Mouse (Mus musculus) fibroblast of lung, adult 2 months (primary cell): ENCODE data around the gene Gcnt3.
A peak's percentile ranks its signal among the peaks of the same experiment; 100 is the strongest.
"Not testable (repeated sequence)": the region's sequence is repeated elsewhere in the genome, so short reads cannot be mapped to it uniquely, and the experiment has no call there.

Experiments
- DNase-seq: peaks from one replicate; pipeline ENCODE4 v3.0.0-alpha.2; 2011; ENCODE audit warnings: low read depth

Gene Gcnt3

GRCm38 (mm10) chr9:70042935-70043334, 5.0 kb upstream of the Gcnt3 start:
- no peak for DNase-seq

GRCm38 (mm10) chr9:70042137-70042536, 4.2 kb upstream of the Gcnt3 start:
- no peak for DNase-seq

GRCm38 (mm10) chr9:70040570-70040969, 2.7 kb upstream of the Gcnt3 start:
- no peak for DNase-seq

DNA sequence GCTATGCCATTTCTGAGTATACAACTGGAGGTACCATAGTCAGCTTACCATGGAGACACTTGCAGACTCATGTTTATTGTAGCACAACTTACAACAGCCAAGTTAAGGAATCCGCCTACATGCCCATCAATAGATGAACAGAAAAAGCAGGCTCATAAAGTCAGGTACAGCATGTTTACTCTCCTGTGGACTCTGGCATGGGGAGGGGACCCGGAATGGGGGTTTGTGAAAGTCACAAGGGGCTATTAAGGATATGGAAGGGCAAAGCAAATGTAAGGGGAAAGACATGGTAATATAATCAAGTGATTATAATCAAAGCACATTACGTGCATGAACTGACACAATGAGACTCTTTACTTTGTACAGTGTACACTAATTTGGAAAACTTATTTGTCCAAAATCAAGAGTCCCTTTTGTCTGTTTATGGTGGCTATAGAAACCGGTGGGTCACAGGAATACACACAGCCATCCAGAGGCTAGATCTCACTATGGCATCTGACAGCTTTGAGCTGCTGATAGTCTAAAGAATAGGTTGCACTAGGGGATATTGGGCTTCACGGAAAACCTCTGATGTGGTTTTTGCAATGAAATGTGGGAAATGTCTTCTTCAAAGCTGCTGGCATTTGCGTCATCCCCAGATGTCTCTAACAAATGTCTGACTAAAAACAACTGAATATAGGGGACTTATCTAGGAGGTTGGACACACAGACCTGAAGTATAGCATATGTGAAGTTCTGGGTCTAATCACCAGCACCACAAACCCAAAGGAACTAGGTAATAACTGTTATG, 1.9 kb upstream of the Gcnt3 start:
- no peak for DNase-seq

GRCm38 (mm10) chr9:70036646-70037045, 1.2 kb downstream of the Gcnt3 start:
- no peak for DNase-seq

DNA sequence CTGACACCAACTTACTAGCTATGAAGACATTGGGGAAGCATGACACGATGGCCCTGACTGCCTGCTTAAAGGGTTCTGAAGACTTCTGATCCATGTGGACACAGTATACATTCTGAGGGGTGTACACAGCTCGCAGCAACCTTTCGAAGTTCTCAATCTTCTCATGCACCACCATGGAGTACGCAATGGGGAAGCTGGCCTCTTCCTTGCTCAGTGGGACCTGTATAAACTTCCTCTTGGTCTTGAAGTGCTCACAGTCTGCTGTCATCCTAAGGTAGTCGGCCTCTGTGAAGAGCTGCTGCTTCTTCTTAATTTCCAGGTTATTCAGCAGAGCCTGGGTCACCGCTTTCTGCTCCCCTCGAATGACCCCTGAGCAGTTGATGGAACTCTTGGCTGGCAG, 3.2 kb downstream of the Gcnt3 start:
- DNase-seq = no peak

- DNase-seq = no peak
Measured at GRCm38 (mm10) chr9:70033056-70033455, 4.8 kb downstream of the Gcnt3 start.

DNA sequence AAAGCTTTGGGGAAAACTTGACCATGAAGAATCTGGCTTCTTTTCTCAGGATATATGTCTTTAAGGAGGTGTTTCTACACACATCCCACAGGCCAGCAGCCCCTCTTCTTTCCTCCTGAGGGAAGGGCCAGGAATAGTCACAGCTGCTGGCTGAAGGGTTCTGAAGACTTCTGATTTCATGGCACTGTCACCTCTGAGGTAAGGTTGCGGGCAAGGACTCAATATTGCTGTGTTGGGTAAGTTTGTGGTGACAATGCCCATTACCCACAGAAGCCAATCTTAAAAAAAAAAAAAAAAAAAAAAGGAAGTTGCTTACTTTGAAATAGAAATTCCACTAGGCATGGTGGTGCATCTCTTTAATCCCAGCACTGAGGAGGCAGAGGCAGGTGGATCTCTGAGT, 5.7 kb downstream of the Gcnt3 start:
- no peak for DNase-seq

DNA sequence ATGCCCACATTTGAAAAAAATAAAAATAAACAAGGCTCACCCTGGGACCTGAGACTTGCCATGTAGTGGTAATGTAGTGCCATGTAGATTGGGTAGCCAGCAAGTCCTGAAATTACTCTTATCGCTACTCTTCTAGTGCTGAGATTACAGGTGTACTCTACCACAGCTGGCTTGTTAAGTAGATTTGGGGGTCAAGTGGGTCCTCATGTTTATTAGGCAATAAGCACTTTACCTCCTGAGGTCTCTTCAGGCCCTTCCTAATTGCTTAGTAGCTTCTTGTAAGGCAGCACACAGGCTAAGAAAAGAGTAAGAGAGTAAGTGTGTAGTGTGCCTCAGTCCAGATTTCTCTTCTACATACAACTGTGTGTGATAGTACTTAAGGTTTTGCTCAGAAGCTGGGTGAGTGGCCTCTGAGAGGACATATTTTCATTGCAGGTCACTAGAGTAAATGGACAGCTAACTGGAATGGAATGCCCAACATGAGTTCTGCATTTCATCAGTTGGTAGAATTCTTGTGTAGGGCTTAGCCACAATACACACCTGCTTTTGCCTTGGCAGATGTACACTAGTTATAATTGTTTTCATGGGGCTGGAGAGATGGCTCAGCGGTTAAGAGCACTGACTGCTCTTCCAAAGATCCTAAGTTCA, 12.4 kb downstream of the Gcnt3 start:
- no peak for DNase-seq

GRCm38 (mm10) chr9:70024648-70025047, 13.2 kb downstream of the Gcnt3 start:
- no peak for DNase-seq

- DNase-seq = not testable (repeated sequence)
Measured at GRCm38 (mm10) chr9:70023615-70024014, 14.3 kb downstream of the Gcnt3 start.

DNA sequence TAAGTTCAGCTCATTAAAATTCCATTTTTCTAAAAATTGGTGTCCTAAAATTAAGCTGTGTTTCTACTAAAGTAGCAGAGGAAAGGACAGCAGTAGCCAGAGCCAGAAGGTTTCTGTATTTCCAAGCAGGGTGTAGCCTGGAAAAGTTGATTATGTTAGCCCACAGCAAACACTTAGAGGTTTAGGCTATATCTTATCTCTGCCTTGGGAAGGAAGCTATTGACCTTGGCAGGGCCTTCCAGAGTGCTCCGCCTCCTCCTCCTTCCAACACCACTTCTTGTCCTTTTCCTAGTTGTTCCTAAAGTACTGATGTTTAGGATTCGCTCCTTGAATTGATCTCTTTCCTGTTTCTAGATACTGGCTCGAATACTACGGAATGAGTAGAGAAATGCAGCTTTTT, 15.8 kb downstream of the Gcnt3 start:
- no peak for DNase-seq

GRCm38 (mm10) chr9:70021610-70022009, 16.3 kb downstream of the Gcnt3 start:
- DNase-seq = no peak

GRCm38 (mm10) chr9:70018879-70019278, 19.0 kb downstream of the Gcnt3 start:
- no peak for DNase-seq

DNA sequence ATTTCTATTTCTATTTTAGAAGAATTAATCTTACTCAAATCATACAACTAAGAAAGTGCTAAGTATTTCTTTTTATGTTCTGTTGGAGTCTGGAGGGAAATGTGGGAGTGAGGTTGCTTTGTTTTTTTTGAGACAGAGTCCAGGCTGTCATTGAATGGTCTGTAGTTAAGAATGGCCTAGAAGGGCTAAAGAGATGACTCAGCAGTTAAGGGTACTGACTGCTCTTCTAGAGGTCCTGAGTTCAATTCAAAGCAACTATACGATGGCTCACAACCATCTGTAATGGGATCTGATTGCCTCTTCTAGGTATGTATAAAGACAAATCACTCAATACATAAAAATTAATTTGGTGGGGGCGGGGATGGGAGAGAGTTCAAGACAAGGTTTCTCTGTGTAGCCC, 22.3 kb downstream of the Gcnt3 start:
- DNase-seq = no peak

DNA sequence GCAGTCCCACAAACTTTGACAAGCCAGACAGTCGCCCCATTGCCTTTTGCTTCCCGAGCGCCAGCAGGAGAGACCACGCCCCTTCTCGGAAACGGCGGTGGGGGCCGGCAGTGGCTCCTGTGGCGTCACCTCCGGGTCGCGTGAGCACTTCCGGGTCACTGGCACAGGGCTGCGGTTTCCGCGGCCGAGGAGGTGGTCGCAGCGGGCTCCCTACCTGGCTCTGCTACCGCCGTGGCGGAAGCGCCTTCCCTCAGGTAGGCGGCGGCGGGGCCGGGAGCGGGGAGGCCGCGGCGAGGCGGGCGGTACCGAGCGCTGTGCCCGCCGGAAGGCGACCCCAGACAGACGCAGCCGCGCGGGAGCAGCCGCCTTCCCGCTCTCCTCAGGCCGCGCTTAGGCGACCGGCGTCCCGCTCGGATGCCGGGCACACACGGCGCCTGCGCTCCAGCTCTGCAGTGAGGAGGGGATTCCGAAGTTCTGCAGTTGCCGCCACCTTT, 25.4 kb downstream of the Gcnt3 start, which contains the start of gene Gtf2a2:
TSS of gene Gtf2a2 (plus strand) at position 143 of the 494 bp plus-strand sequence.
- peak; percentile 56 for DNase-seq

DNA sequence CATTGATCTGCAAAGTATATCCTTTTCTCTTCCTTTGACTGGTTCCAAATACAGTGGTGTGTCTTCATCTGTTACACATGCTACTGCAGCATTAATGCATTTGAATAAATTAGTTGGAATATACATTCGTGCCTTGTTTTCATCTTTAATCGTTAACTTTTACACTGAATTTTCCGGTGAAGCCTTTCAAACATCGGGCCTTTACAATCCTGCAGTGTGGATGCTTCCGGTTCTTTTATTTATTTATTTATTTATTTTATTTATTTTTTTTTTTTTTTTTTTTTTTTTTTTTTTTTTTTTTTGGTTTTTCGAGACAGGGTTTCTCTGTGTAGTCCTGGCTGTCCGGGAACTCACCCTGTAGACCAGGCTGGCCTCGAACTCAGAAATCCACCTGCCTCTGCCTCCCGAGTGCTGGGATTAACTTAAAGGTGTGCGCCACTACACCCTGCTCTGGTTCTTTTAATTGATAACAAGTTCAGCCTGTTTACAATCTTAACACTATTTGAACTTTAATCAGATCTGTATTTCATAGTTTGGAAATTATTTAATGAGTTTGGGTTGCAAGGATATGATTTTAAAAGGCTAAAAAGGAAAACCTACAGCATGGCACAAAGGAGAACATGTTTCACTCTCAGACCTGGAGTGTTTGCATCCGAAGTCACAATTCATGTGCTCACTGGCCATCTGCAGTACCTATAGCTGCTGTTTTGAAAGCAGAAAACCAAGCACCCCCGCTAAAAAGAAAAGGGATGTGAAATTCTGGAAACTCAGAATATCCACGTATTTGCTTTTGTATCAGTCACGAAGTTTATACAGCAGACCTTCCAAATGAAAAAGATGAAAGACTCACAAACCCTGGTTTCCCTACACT, 26.1 kb downstream of the Gcnt3 start:
- DNase-seq = no peak

- DNase-seq = no peak
Measured at GRCm38 (mm10) chr9:70010781-70011473, 27.0 kb downstream of the Gcnt3 start.

GRCm38 (mm10) chr9:70009754-70010304, 28.1 kb downstream of the Gcnt3 start:
- no peak for DNase-seq

- DNase-seq = no peak
Measured at GRCm38 (mm10) chr9:70007506-70008248, 30.2 kb downstream of the Gcnt3 start.

GRCm38 (mm10) chr9:70006984-70007383, 30.9 kb downstream of the Gcnt3 start:
- DNase-seq = no peak
